Mouse (Mus musculus) C2C12 (cell line): ENCODE results near the gene Itm2c. TPM values are rescaled to one million over a fixed set of nuclear protein-coding genes. Genes with fewer than 3 reads are reported as not detected.

Experiments used
- H3K27me3 ChIP-seq: one replicate; pipeline ENCODE4 v1.6.1; 2011; ENCODE audit not compliant: control insufficient read depth, insufficient read depth, insufficient read length
- H3K36me3 ChIP-seq: one replicate; pipeline ENCODE4 v1.6.1; 2011; ENCODE audit not compliant: control insufficient read depth, insufficient read depth
- H3K4me3 ChIP-seq: one replicate; pipeline ENCODE4 v1.5.1; 2011; ENCODE audit warnings: mild to moderate bottlenecking, control low read depth; ENCODE audit not compliant: poor library complexity, insufficient read depth, severe bottlenecking
- H3K79me2 ChIP-seq: one replicate; pipeline ENCODE4 v1.6.1; 2011; ENCODE audit not compliant: control insufficient read depth, insufficient read depth
- H3K79me3 ChIP-seq: one replicate; pipeline ENCODE4 v1.6.1; 2011; ENCODE audit warnings: low read depth, control low read depth
- H3ac ChIP-seq: one replicate; pipeline ENCODE3; 2011; ENCODE audit warnings: low read depth; ENCODE audit not compliant: control insufficient read depth, insufficient read length
- CEBPB ChIP-seq: IDR thresholded peaks from one replicate; pipeline ENCODE4 v1.6.1; 2011; ENCODE audit warnings: low read depth, mild to moderate bottlenecking, control low read depth, moderate library complexity
- CTCF ChIP-seq: IDR thresholded peaks from one replicate; pipeline ENCODE4 v1.5.1; 2011; ENCODE audit not compliant: control insufficient read depth, insufficient read depth, insufficient read length
- FOSL1 ChIP-seq: IDR thresholded peaks from one replicate; pipeline ENCODE4 v1.8.0; 2011; ENCODE audit warnings: mild to moderate bottlenecking, low read length; ENCODE audit not compliant: poor library complexity, insufficient read depth, severe bottlenecking
- MAX ChIP-seq: IDR thresholded peaks from one replicate; pipeline ENCODE4 v1.6.1; 2011; ENCODE audit warnings: mild to moderate bottlenecking, control low read depth
- MYOD1 ChIP-seq: IDR thresholded peaks from one replicate; pipeline ENCODE4 v1.6.1; 2011; ENCODE audit warnings: low read depth; ENCODE audit not compliant: control insufficient read depth, insufficient read length
- MYOG ChIP-seq: IDR thresholded peaks from one replicate; pipeline ENCODE4 v1.6.1; 2011; ENCODE audit not compliant: control insufficient read depth, insufficient read length; ENCODE audit errors: extremely low read depth
- USF1 ChIP-seq: IDR thresholded peaks from one replicate; pipeline ENCODE4 v1.6.1; 2011; ENCODE audit warnings: low read depth, mild to moderate bottlenecking, control low read depth, moderate library complexity
- polyA plus RNA-seq: library from polyadenylated mRNA; unstranded; fragments of >200 nt; fragmentation: generic; extraction: Trizol; gene quantifications from one replicate; pipeline ENCODE4 v1.2.1, GENCODE M21; 2012; ENCODE audit warnings: missing spikeins

The Itm2c gene
- polyA plus RNA-seq, 1 experiment: 60.7 TPM

DNA sequence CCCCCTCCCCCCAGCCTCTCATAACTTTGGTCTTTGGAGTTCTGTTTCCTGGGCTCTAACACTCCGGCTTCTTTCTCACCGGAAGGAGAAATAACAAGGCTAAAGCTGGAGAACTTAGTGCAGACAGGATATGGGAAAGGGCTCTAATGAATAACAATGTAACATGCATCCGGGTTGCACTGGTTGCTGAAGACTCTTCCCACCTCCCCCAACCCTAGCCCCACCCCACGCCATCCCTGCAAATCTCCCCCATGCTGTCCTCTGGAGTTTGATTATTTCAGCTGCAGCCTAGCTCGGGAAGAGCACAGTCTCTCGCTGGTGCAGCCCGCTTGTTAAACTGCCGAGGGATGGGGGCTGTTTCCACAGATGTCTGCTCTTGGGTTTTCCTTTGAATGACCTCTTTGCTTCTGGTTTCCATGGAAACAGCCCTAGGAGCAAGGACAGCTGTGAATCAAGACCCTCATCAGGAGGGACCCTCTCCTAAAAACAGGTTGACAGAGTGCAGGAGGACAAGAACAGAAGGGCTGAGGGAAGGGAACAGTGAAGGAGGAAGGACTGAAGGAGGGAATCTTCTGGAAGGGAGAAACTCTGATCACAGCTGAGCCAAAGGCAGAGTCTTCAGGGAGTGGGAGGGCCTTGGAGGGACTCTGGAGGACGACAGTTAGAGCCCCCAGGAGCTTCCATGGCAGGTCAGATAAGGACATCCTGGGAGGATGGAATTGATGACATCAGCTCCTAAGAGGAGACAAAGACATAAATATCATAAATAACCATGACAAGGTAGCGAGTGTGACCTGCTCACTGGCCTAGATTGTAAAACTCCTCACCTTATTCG lies 39.8 kb downstream of the Itm2c start:
- Histone ChIP-seq H3K79me2 (no peaks in the 10 kb centered on the region), H3ac (no peak overlapping the region), H3K36me3 (no peaks in the 10 kb centered on the region), H3K4me3 (no peak overlapping the region), H3K27me3 (peaks cover 12% of the 10 kb centered on the region), H3K79me3 (no peaks in the 10 kb centered on the region)
- TF ChIP-seq MYOD1: no peak

DNA sequence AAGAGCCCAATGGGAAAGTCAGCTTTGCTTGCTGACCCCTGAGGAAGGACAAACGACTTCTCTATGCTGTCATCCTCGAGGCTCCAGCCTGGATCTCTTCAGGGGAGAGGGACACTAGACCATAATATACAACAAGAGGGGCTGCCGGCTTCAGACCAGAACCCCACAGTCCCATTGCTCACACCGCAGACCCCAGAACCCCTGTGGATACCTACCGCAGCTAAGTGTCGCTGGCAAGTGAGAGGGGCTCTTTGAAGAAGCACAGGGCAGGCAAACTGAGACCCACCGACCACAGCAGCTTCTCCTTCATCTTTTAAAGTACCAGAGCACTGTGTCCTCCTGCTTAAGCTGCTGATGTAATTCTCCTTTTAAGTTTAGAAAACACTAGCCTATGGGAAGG lies 40.5 kb downstream of the Itm2c start:
- no peak for TF ChIP-seq CTCF
- no peak for TF ChIP-seq MYOG
- TF ChIP-seq CEBPB: no peak
- TF ChIP-seq MYOD1: no peak
- TF ChIP-seq USF1: no peak
- TF ChIP-seq FOSL1: no peak
- Histone ChIP-seq H3K4me3 (no peak overlapping the region), H3K79me2 (no peaks in the 10 kb centered on the region), H3K27me3 (peaks cover 17% of the 10 kb centered on the region), H3K79me3 (no peaks in the 10 kb centered on the region), H3ac (no peak overlapping the region), H3K36me3 (no peaks in the 10 kb centered on the region)

DNA sequence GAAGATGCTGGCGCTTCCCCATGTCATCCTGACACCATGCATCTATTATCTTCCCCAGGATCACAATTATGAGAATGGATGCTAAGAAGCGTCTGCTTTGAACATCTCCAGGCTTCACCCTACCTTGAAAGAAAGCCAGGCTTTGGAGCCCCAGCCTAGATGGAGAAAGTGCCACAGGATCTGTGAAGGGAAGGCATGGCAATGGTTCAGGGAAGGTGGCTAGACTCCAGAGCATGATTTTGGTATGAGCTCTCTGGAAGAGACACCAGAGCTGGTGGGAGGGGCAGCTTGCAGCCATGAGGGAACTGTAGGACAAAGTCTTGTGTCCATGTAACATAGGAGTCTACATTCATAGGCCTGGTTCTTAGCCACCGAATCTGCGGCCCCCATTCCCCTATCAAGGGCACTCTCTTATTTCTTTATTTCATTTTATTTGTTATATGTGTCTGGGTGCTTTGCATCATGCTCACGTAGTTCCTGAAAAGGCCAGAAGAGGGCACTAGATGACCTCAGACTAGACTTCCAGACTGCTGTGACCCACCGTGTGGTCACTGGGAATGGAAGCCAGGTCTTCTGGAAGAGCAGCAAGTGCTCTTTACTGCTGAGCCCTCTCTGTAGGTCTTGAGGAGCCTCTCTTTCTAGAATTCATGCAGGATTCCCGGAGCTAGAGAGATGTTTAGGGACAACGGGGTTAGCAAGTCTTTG lies 41.2 kb downstream of the Itm2c start:
- no peak overlapping the region for H3K4me3 ChIP-seq
- H3K27me3 ChIP-seq: peaks cover 25% of the 10 kb centered on the region
- no peak for TF ChIP-seq FOSL1
- TF ChIP-seq CTCF: peak; percentile 29
- no peaks in the 10 kb centered on the region for H3K36me3 ChIP-seq
- no peaks in the 10 kb centered on the region for H3K79me2 ChIP-seq
- H3K79me3 ChIP-seq: no peaks in the 10 kb centered on the region
- H3ac ChIP-seq: no peak overlapping the region

GRCm38 (mm10) chr1:85936265-85936664 lies 42.2 kb downstream of the Itm2c start:
- Histone ChIP-seq H3K4me3 (no peak overlapping the region), H3K79me3 (no peaks in the 10 kb centered on the region)
- TF ChIP-seq MAX: no peak
- TF ChIP-seq MYOD1: no peak
- TF ChIP-seq CEBPB: no peak
- no peak for TF ChIP-seq MYOG
- TF ChIP-seq CTCF: no peak
- no peak for TF ChIP-seq USF1
- no peak for TF ChIP-seq FOSL1

GRCm38 (mm10) chr1:85937323-85937722 lies 43.2 kb downstream of the Itm2c start:
- Histone ChIP-seq H3ac (no peak overlapping the region), H3K4me3 (no peak overlapping the region), H3K27me3 (peaks cover 36% of the 10 kb centered on the region), H3K36me3 (no peaks in the 10 kb centered on the region), H3K79me3 (no peaks in the 10 kb centered on the region), H3K79me2 (no peaks in the 10 kb centered on the region)
- TF ChIP-seq MAX (no peak), CTCF (no peak), CEBPB (no peak), MYOD1 (no peak), MYOG (no peak), USF1 (no peak), FOSL1 (no peak)

More at GRCm38 (mm10) chr1:85936265-85936664, 42.2 kb downstream of the Itm2c start:
- Histone ChIP-seq H3K79me2 (no peaks in the 10 kb centered on the region), H3ac (no peak overlapping the region), H3K36me3 (no peaks in the 10 kb centered on the region), H3K27me3 (peaks cover 31% of the 10 kb centered on the region)

- Histone ChIP-seq H3K79me3 (no peaks in the 10 kb centered on the region), H3K27me3 (peaks cover 38% of the 10 kb centered on the region), H3K36me3 (no peaks in the 10 kb centered on the region), H3ac (no peak overlapping the region), H3K4me3 (no peak overlapping the region), H3K79me2 (no peaks in the 10 kb centered on the region)
- no peak for TF ChIP-seq MYOD1
- no peak for TF ChIP-seq MAX
- TF ChIP-seq USF1: no peak
- TF ChIP-seq CEBPB: no peak
- no peak for TF ChIP-seq CTCF
- TF ChIP-seq FOSL1: no peak
- TF ChIP-seq MYOG: no peak
These were observed 48.2 kb downstream of the Itm2c start for GRCm38 (mm10) chr1:85942318-85942717.
